Mouse (Mus musculus): Measurements from ENCODE around the gene Rab3ip.

Rab3ip gene

DNA sequence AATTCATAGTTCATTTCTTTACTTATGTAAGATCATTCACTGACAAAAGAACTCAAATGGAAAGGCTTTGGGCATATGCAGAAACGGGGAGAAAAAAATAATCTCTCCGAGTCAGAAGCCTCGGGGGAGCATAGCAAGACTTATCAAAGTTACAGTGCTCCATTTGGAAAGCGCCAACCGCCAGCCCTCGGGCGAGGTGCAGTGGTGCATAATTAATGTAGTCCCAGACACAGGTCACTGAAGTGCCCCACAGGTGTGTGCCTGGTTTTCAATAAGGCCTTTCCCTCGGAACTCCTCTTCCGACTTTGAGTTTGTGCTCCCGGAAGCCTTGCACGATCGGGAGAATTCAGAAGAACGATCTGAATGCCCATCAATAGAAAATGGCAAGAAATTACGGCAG lies 11.6 kb upstream of the Rab3ip start:
- DNase-seq (ENCODE audit: low read depth, low spot score) = no peak

DNA sequence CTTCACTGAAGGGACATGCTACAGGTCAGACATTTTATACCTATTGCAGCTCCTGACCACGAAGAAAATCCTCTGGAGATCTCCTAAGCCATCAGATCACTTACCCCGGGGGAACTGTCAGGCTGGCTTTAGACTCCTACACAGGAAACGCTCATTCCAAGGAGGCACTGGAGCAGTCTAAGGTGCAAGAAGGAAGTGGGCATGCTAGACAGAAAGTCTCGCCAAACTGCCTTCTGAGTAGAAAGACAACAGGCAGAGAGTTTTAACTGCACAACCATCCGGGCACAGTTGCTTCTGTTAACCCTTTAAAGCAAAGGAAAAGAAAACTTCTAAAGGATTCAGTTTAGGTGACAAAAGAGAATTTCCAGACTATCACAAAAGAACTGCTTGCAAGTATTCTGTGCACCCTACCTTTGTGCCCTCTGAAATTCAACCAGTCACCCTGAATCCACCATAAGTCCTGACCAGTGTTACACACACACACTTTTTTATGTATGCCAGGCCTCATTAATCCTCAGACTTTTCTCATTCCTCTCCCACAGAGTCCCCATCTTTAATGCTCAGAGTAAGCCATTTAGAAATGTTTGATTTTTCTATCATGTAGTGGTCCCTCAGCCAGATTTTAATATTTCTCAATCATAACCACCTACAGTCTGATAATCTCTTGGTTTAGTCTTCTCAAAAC lies 7.4 kb upstream of the Rab3ip start:
- DNase-seq (ENCODE audit: low read depth, low spot score) = no peak

DNA sequence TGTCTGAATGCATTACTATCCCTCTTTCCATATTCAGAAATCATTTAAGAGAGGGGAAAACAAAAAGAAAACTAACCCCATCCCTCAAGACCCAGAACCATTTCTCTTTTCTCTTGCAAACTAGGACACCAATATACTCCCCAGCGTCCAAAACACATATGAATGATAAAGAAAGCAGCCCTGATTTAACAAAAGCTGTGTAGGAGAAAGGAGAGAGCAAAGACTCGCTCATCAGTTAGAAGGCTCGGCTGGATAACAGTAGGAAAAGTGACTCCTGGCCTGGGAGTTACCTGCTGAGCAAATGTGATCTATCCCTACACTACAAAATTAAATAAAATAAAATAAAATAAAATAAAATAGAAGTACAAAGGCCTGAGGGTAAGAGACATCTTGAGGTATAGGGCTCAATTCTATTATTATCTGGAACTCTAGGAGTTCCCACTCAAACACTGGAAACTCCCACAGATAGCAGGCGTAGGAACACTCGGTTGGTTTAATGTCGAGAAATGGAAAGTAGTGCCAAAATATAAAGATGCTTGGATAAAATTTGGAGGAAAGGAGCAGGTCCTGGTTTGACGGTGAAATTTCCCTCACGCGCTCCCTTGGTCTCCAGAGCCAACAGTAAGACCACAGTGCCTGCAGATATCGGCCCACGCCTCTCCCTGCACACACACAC lies 6.1 kb upstream of the Rab3ip start:
- peak; percentile 56 for DNase-seq (ENCODE audit: low read depth, low spot score)

DNA sequence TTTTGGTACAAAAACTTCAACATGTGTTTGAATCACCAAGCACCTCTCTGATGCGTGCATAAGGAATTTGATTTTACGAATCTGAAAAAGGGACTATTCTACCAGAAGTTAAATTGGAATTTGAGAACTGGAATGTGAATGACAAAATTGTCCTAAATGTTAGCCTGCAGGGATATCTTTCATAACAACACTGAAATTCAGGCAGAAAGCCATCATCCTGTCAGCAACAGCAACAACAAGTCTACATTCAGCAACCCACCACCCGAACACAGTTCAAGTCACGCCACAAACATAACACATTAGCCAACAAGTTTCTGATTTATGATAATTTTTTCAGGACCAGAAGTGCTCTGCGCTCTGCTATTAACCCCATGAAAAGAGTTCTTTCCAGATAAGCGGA lies 4.6 kb upstream of the Rab3ip start:
- DNase-seq (ENCODE audit: low read depth, low spot score) = no peak

DNA sequence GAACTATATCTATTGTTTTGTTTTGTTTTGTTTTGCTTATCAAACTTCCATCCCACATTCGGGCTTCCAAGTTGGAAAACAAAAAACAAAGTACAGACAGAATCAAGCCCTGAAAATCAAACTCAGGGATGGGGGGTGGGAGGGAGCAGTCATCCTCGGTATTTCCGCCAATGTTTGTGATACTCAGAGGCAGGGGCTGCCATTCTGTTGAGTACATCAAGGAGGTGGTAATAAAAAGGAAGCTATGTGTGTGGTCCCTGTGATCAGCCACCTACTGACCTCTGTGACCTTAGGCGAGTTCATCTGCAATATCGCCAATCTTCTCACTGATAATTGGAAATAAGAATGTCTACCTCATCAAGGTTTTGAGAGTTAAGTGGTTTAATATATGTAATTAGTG lies 317 bp upstream of the Rab3ip start:
- DNase-seq (ENCODE audit: low read depth, low spot score) = peak; percentile 23

DNA sequence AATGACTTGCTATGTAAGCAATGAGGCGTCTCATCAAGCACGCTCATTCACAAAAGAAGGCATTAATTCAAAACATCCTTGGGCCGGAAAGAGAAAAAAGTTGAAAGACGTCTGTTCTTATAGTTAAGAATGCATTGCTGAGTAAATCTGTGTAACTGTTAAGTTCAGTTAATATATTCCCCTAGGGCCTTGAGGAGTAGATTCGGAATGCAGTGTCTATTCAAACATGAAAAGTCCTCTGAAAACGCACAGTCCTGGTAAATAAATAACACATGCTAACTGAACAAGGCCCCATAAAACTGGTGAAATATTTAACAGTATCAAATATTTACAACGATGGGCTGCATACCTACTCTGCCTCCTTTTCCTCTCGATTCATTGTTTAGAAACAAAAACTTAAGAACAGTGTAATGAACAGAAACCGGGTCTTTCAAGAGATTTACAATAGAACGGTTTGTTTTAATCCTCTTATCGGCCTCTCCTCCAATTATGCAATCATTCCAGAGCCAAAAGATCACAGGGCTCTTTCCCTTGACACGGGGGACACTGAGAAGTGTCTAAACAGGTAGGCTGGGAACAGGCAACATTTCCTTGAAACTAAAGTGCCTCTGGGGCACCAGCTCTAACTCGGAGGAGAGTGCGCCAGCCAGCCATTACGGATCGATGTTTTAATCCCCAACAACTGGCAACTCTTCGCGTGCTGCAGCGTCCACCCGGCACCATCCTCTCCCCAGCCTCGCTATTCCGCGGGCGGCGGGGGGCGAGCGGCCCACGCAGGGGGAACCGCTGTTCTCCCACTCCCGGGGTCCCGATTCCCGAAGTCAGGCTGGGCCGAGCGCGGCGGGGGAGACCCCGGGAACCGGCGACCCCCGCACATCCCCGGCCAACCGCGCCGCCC lies 1.2 kb downstream of the Rab3ip start:
- DNase-seq (ENCODE audit: low read depth, low spot score) = peak; percentile 71

DNA sequence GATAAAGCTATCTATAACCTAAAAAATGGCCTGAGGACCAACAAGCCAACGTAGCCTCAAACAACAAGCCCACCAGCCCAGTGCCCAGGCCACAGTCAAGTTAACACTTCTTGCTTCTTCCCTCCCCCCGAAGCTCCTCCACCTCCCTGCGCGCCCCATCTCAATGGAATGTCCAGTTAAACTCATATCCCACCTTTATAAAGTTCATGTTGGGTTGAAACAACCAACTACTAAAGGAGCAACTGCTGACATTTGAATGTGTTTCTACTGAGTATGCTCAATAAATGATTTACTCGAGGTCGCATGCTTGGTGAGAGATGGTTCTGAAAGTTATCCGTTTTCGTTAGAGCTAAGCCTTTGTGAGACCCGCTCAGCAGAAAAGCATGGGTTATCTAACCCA lies 2.2 kb downstream of the Rab3ip start:
- no peak for DNase-seq (ENCODE audit: low read depth, low spot score)

DNA sequence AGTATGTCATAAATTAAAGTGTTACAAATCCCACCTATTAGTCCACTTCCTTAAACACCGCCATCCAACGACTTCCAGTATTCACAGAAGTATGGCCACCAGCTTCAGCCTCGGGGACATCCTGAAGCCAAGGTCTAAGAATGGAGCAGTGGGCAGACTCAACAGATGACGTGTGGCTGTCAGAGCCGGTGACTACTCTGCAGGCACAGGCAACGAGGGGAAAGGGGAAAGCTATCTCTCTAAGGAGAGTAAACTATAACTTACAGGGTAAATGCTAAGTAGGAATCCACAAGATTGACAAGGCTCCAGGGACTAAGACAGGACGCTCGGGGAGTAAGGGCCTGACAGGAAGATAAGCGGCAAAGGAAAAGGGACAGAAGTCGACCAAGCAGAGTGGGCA lies 5.6 kb downstream of the Rab3ip start:
- no peak for DNase-seq (ENCODE audit: low read depth, low spot score)

DNA sequence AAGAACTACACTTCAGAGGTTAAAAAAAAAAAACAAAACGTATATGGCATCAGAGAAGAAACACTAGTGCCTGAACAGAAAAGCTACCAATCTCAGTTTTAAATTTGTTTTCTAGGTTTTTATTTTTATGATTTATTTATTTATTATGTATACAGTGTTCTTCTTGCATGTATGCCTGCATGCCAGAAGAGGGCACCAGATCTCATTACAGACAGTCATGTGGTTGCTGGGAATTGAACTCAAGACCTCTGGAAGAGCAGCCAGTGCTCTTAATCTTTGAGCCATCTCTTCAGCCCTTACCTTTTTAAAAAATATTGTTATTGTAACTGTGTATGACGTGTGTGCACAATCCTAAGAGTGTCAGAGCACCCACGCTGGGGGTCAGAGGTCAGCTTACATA lies 6.4 kb downstream of the Rab3ip start:
- DNase-seq (ENCODE audit: low read depth, low spot score) = peak; percentile 26

DNA sequence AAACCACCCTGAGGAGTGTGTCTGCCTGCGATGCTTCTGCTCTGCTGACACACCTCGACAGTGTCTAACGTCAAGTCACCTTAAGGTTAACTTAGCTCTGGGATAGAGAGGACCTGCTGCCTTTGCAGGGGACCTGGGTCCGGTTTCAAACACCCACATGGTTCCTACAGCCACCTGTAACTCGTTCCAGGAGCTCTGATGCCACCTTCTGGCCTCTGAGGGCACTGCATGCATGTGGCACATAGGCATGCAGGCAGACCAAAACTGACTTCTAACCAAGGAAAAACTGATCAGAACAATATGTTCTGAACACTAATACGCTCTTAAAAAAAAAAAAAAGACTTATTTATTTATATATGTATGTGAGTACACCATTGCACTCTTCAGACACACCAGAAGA lies 7.5 kb downstream of the Rab3ip start:
- peak; percentile 78 for DNase-seq (ENCODE audit: low read depth, low spot score)

DNA sequence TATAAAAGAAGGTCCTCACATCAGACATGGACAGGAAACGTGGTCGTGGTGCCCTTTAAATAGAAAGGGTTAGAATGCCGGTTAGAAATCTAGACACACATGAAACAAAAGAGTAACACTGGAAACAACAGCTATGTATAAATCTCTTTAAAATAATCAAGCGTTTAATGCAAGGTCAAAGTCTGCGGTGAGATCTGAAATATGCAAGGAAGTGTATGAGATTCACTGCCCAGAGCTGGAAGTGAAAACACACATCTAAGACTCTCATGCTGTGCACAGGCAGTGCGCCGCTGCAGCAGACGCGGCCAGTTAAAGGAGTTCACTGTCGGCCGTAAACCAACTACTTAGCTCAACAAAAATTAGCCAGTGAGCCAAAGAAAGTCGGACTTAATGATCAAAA lies 15.5 kb downstream of the Rab3ip start:
- peak; percentile 30 for DNase-seq (ENCODE audit: low read depth, low spot score)

DNA sequence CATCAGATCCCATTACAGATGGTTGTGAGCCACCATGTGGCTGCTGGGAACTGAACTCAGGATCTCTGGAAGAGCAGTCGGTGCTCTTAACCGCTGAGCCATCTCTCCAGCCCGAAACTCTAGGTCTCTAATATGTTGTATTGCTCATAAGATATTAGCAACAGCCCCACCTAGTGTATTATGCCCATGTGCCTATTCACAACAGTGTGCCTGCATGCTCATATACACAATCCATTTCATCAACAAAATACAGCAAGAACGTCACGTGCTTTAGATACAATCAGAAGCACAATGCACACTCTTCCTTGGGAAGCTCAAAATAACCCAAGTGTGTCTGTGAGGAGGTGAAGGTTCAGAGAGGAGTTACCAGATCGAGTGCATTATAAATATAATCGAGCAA lies 16.8 kb downstream of the Rab3ip start:
- no peak for DNase-seq (ENCODE audit: low read depth, low spot score)

DNA sequence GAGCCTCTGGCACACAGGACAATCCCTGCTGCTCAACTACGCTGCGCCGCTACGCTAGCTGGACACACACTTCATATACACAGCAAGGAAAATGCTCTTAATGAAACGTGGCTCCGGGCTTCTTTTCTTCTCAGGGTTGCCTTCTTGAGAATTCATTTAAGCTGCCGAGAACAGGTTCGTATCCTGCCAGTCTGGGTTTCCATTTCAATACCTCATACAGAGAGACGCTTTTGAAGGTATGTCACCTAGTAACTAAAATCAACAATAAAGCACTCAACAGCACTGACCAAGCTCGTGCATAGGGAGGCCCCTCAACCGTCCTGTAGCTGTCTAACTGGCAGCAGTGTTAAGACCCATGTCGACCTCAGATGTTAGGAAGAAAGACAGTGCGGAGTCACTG lies 18.2 kb downstream of the Rab3ip start:
- DNase-seq (ENCODE audit: low read depth, low spot score) = no peak

DNA sequence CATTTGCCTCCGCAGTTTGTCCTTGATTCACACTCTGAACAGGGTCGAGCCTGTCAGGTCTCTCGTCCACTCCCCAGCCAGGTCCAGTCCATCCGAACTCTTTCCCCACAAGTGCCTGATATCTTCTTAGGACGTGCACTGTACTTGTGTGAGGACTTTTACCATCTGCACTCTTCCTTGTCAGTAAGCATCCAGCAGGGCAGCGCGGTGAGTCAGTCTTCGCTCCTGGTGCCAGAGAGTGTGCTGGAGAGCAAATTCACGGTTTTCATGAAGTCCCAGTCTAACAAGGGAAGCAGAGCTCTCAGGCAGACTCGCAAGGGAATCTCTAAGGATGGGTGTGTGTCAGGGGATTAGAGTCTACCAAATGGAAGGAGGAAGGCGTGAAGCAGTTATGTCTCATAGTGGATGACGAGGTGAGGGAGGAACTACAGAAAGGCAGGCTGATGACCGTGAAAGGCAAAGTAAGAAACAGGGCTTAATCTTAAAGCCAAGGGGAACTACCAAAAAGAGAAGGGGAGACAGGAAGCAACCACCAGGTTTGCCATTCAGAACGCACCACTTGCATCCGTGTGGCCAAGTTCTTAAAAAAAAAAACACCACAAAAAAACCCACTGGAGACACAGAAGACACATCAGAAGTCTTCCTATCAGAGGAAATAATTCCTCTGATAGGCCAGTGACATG lies 18.9 kb downstream of the Rab3ip start:
- peak; percentile 27 for DNase-seq (ENCODE audit: low read depth, low spot score)

DNA sequence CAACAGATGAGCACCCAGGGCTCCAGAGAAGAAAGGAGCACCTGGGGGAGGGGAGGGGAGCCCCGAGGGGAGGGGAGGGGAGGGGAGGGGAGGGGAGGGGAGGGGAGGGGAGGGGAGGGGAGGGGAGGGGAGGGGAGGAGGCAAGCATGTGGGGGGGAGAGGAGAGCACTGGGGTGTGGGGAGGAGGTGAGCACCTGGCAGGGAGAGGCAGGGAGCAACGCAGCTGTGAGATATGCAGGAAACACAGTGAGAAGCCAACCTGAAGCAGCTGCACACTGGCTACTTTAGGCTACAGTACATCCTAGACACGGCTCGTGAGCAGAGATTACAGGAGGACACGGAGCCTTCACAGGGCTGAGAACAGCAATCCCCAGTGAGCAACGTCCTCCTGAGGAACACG lies 19.6 kb downstream of the Rab3ip start:
- peak; percentile 38 for DNase-seq (ENCODE audit: low read depth, low spot score)

DNA sequence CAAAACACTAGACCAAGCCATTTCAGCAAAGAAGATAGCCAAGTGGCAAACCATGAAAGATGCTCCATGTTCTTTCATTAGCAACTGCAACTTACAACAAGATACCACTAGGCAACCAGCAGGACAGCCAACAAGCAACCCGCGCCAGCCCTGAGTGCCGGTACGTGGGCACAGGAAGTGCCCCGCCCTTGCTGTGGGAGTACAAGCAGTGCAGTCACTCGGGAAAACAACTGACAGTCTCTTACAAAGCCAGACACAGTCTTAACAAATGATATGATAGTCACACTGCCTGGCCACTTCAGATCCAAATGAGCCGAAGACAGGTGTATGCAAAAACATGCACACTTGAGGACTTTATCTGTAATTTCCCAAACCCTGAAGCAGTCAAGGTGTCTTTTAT lies 20.1 kb downstream of the Rab3ip start:
- DNase-seq (ENCODE audit: low read depth, low spot score) = peak; percentile 55

DNA sequence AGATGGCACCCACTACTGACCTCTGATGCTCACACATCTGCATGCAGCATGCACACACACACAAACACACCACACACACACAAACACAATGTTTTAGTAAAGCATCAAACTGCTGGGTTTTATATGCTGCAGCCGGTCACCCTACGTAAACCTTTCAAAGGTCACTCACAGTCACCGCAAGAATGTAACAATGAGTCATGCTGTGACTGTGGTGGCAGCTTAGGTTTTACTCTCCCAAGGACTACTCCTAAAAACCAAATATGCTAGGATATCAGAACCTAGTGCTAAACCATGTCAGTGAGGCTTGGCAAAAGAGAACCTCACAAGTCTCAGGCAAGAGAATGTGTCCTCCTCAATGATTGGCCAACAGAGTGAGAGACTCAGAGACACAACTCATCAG lies 21.7 kb downstream of the Rab3ip start:
- no peak for DNase-seq (ENCODE audit: low read depth, low spot score)

DNA sequence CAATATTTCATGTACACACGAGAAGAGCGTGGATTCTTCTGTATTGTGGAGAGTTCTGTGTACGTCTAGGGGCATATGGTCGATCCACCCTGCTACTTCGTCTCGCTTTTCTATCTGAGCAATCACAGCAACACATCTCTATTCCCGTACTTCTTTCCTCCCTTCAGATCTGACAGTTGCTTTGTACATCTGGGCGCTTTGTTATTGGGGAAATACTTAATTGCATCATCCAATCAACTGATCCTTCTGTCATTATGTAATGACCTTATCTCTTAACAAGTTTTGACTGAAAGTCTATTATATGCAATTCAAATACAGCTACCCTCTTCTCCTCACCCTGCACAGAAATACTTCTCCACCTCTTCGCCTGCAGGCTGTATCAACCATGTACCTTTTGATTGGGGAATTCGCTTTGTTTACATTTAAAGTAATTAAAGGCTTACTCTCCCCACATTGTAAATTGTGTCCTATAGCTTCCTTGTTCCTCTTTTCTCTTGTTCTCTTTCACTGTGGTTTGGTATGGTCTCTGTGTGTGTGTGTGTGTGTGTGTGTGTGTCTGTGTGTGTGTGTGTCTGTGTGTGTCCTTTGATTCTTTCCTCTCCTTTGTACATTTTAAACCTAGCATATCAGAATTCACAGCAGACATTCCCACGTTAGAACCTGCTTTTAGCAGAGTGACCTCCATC lies 24.0 kb downstream of the Rab3ip start:
- DNase-seq (ENCODE audit: low read depth, low spot score) = no peak

DNA sequence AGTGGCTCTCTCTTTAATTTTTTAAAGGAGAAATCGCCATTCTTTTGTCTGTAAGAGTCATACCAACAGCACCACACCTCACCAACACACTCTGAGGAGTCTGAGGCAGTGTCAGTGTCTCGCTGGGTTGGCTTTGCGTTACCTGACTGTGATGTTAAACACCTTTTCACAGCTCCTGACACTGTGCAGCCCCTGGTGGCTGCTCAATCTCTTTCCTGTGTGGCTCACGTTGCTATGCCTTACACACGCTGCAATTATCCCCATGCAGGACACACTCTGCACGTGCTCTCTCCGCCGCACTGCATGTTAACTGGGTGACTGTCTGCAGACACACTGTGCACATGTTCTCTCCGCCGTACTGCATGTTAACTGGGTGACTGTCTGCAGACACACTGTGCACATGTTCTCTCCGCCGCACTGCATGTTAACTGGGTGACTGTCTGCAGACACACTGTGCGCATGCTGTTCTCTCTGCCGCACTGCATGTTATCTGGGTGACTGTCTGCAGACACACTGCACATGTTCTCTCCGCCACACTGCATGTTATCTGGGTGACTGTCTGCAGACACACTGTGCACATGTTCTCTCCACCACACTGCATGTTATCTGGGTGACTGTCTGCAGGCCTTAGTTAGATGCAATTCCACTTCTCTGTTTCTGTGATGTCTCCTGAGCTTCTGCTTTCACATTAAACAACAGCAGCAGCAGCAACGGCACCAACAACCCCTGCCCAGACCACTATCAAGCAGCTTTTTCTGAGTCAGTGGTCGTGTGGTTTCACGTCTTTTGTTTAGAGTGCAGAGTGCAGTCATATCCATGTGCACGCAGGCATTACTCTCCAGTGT lies 26.7 kb downstream of the Rab3ip start:
- DNase-seq (ENCODE audit: low read depth, low spot score) = peak; percentile 60

DNA sequence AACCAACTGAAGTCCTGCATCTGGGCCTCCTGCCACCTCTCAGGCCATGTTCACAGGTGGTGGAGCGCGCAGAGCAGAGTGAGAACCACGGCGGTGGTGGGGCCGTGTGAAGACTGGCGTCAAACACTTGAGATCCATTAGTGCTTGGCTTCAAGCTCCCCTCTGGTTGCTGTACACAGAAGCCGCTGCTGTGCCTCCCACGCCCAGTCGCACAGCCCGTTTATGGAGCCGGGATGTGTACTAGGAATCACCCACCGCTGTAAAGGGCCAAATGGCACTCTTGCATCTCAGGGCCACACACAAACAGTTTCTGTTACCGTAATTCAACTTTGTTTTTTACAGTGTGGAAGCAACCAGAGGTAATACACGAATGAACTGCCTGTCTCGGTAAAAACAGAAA lies 28.4 kb downstream of the Rab3ip start:
- DNase-seq (ENCODE audit: low read depth, low spot score) = peak; percentile 27

DNA sequence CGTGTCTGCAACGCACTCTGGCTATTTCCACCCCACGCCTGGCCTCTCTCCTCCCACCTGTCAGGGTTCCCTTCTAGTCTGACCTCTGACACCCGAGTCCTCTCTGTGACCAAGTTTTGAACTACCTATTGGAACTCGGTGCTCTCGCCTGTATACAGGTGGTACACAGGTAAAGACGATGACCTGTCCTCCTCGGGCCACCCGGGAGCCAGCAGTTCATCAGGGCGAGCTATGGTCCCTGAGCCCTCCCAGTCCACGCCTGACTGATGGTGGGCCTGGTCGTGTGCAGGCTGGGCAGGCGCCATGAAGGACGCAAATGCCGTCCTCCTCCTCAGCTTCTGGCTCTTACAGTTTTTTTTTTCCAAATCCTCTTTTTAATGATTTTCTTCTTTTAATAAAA lies 29.2 kb downstream of the Rab3ip start:
- no peak for DNase-seq (ENCODE audit: low read depth, low spot score)

All from R1 (cell line).